Comparison of ENCODE assay signal across 9 mouse cellular contexts in the genomic region with DNA sequence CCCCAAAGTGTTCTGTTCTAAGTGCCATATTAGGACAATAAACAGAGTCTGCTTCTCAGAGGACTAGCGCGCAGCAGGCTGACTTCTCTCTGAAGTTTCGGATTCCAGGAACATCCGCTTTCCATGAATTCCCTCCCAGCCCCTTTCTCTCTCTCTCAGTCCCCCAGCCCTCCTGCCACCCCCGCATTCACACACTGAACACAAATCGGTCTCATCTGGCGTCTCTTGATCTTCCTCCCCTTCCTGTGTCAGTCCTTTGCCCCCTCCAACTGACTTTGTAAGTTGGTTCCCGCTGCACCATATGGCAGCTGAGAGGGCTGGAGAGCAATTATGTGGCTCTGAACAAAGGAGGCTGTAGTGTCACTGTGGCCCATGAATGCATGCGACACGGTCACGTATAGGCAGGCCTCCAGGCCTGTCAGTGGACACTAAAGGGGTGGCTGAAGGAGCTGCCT.
DNase-seq lines count a peak whose midpoint lies in the region; ATAC-seq and TF ChIP-seq lines count a peak whose summit lies in the region.
"Had no signal": no experiment of that assay in that cellular context is flagged by ENCODE, and none has a peak within 500 bp of the region (broad histone marks: within the 10 kb centered on the region; RNA-seq: fewer than 3 reads in every experiment).

No protein-coding gene starts in this region.

- peak overlapping the region; percentile 55 for H3K4me2 ChIP-seq in heart, embryonic 12.5 days
- H3K4me2 ChIP-seq in embryonic facial prominence, embryonic 14.5 days (ENCODE audit: low read depth, low read length), result peak overlapping the region; percentile 44
- H3K4me2 ChIP-seq in intestine, embryonic 15.5 days (replicated peaks), result peak overlapping the region; percentile 38; the same call in 1 of the 2 replicates
- 0 out of 2 replicates have a peak overlapping the region, but pooled peaks have one; percentile 13 for H3K4me2 ChIP-seq in midbrain, postnatal 0 days (ENCODE audit: low read depth, low read length, poor library complexity, severe bottlenecking)

- H3K9ac ChIP-seq in heart, embryonic 12.5 days, result peak overlapping the region; percentile 54
- peak overlapping the region; percentile 48 for H3K9ac ChIP-seq in embryonic facial prominence, embryonic 14.5 days (ENCODE audit: low read depth, low read length)
- no peak overlapping the region for H3K9ac ChIP-seq in intestine, embryonic 15.5 days
- no peak overlapping the region for H3K9ac ChIP-seq in midbrain, postnatal 0 days (replicated peaks; ENCODE audit: low read length, poor library complexity, severe bottlenecking)

- 21% methylated on average over 11 of the region's 11 CpGs for WGBS in heart, embryonic 12.5 days
- WGBS in embryonic facial prominence, embryonic 14.5 days, result 18% methylated on average over 11 of the region's 11 CpGs
- 27% methylated on average over 11 of the region's 11 CpGs for WGBS in intestine, embryonic 15.5 days
- WGBS in midbrain, postnatal 0 days, result 16% methylated on average over 11 of the region's 11 CpGs

- no peak for TF ChIP-seq CTCF in midbrain, postnatal 0 days (IDR thresholded peaks at IDR 0.05)
- no peak for TF ChIP-seq CTCF in layer of hippocampus, adult 2 months (conservative IDR thresholded peaks at IDR 0.05)

- H3K4me3 ChIP-seq in heart, embryonic 12.5 days, result peak overlapping the region; percentile 29
- peak overlapping the region; percentile 4 for H3K4me3 ChIP-seq in embryonic facial prominence, embryonic 14.5 days (ENCODE audit: low read depth, low read length)
- no peak overlapping the region for H3K4me3 ChIP-seq in intestine, embryonic 15.5 days (replicated peaks)
- H3K4me3 ChIP-seq in midbrain, postnatal 0 days (ENCODE audit: low read depth, low read length), result no peak overlapping the region
- no peak overlapping the region for H3K4me3 ChIP-seq in layer of hippocampus, adult 2 months

- H3K27me3 ChIP-seq in heart, embryonic 12.5 days (replicated peaks), result no peaks in the 10 kb centered on the region
- H3K27me3 ChIP-seq in embryonic facial prominence, embryonic 14.5 days (replicated peaks; ENCODE audit: control insufficient read depth, insufficient read depth, low read length), result no peaks in the 10 kb centered on the region
- no peaks in the 10 kb centered on the region for H3K27me3 ChIP-seq in intestine, embryonic 15.5 days (replicated peaks)
- no peaks in the 10 kb centered on the region for H3K27me3 ChIP-seq in midbrain, postnatal 0 days (ENCODE audit: insufficient read depth, low read length)

- ATAC-seq in heart, embryonic 12.5 days (ENCODE audit: insufficient number of reproducible peaks, low FRiP score), result peak; percentile 33; the same call in 1 of the 2 replicates
- peak; percentile 84 for ATAC-seq in embryonic facial prominence, embryonic 14.5 days (ENCODE audit: low read depth)
- ATAC-seq in intestine, embryonic 15.5 days, result peak; percentile 68
- peak; percentile 58; the same call in 1 of the 2 replicates for ATAC-seq in midbrain, postnatal 0 days (ENCODE audit: low FRiP score)

- H3K27ac ChIP-seq in heart, embryonic 12.5 days (ENCODE audit: poor library complexity, severe bottlenecking), result peak overlapping the region; percentile 73
- peak overlapping the region; percentile 81 for H3K27ac ChIP-seq in embryonic facial prominence, embryonic 14.5 days (replicated peaks; ENCODE audit: low read depth, low read length)
- peak overlapping the region; percentile 87 for H3K27ac ChIP-seq in intestine, embryonic 15.5 days
- H3K27ac ChIP-seq in midbrain, postnatal 0 days (ENCODE audit: low read depth, low read length), result 0 out of 2 replicates have a peak overlapping the region, but pooled peaks have one; percentile 26
- no peak overlapping the region for H3K27ac ChIP-seq in layer of hippocampus, adult 2 months
- H3K27ac ChIP-seq: macrophage had no signal

- DNase-seq in heart, adult 8-10 months (ENCODE audit: low spot score), result no peak
- peak; percentile 85 for DNase-seq in embryonic facial prominence, embryonic 14.5 days (ENCODE audit: low spot score)
- peak; percentile 73 for DNase-seq in midbrain, postnatal 0 days (ENCODE audit: low spot score)
- DNase-seq in layer of hippocampus, adult 2 months (ENCODE audit: low spot score in 2 of 2), result no peak
- no peak for DNase-seq in adrenal gland, postnatal 4 days (ENCODE audit: low spot score in 2 of 2)
- DNase-seq in adrenal gland, postnatal 10 days, result no peak

- no peaks in the 10 kb centered on the region for H3K9me3 ChIP-seq in heart, embryonic 12.5 days (replicated peaks)
- no peaks in the 10 kb centered on the region for H3K9me3 ChIP-seq in embryonic facial prominence, embryonic 14.5 days (ENCODE audit: control insufficient read depth, low read length)
- H3K9me3 ChIP-seq in intestine, embryonic 15.5 days, result no peaks in the 10 kb centered on the region
- H3K9me3 ChIP-seq in midbrain, postnatal 0 days (ENCODE audit: low read length), result no peaks in the 10 kb centered on the region

- no peaks in the 10 kb centered on the region for H3K36me3 ChIP-seq in heart, embryonic 12.5 days
- no peaks in the 10 kb centered on the region for H3K36me3 ChIP-seq in embryonic facial prominence, embryonic 14.5 days (ENCODE audit: control insufficient read depth, insufficient read depth, low read length)
- no peaks in the 10 kb centered on the region for H3K36me3 ChIP-seq in intestine, embryonic 15.5 days
- no peaks in the 10 kb centered on the region for H3K36me3 ChIP-seq in midbrain, postnatal 0 days (ENCODE audit: insufficient read depth, low read length)

- peaks cover 17% of the 10 kb centered on the region for H3K4me1 ChIP-seq in heart, embryonic 12.5 days (replicated peaks)
- peaks cover 40% of the 10 kb centered on the region for H3K4me1 ChIP-seq in embryonic facial prominence, embryonic 14.5 days (ENCODE audit: control insufficient read depth, insufficient read depth, low read length)
- 0 out of 2 replicates have a peak, but pooled peaks cover 2% of the 10 kb centered on the region for H3K4me1 ChIP-seq in intestine, embryonic 15.5 days (replicated peaks)
- H3K4me1 ChIP-seq in midbrain, postnatal 0 days (ENCODE audit: insufficient read depth, low read length), result no peaks in the 10 kb centered on the region; the same call in 1 of the 2 replicates

Comparison
In these comparisons a context has a peak if more than half of its experiments do, and no peak if none do; other contexts are left out.
1. ATAC-seq: peak in every context shown above with its lines; median percentile 84 in embryonic facial prominence, embryonic 14.5 days; 68 in intestine, embryonic 15.5 days; 58 in midbrain, postnatal 0 days; 33 in heart, embryonic 12.5 days.
2. H3K4me3 ChIP-seq: peak in heart, embryonic 12.5 days (single experiment) and embryonic facial prominence, embryonic 14.5 days (single experiment); none in intestine, embryonic 15.5 days (single experiment), midbrain, postnatal 0 days (single experiment) and layer of hippocampus, adult 2 months (single experiment).
3. H3K9ac ChIP-seq: peak in heart, embryonic 12.5 days (single experiment) and embryonic facial prominence, embryonic 14.5 days (single experiment); none in intestine, embryonic 15.5 days (single experiment) and midbrain, postnatal 0 days (single experiment).
4. DNase-seq: peak in embryonic facial prominence, embryonic 14.5 days (single experiment) and midbrain, postnatal 0 days (single experiment); none in heart, adult 8-10 months (single experiment), layer of hippocampus, adult 2 months (0 of 2), adrenal gland, postnatal 4 days (0 of 2) and adrenal gland, postnatal 10 days (single experiment).
5. Peak in every context shown above with its lines, with median percentiles within 50 percentile points of each other: H3K4me2 ChIP-seq.